Mouse (Mus musculus) kidney, embryonic 15.5 days (tissue): Measurements from ENCODE around the gene Olfr54. TPM values are rescaled to one million over a fixed set of nuclear protein-coding genes. Genes with fewer than 3 reads are reported as not detected.
"Not testable (repeated sequence)": the region's sequence is repeated elsewhere in the genome, so short reads cannot be mapped to it uniquely, and the experiment has no call there.

Source experiments
- ATAC-seq: fragments of 200-750 bp; cut with Nextera tagmentation; replicated peaks from 2 replicates; pipeline ENCODE4 v1.8.0; 2017; ENCODE audit warnings: moderate TSS enrichment; ENCODE audit not compliant: low FRiP score
- H3K27ac ChIP-seq: fragments of 300-500 bp; sonication (generic); 2 replicates; pipeline ENCODE4 v1.5.1; 2015; ENCODE audit warnings: mild to moderate bottlenecking, inconsistent platforms
- H3K27me3 ChIP-seq: fragments of 300-500 bp; sonication (generic); 2 replicates; pipeline ENCODE4 v1.6.1; 2015; ENCODE audit warnings: inconsistent platforms
- H3K36me3 ChIP-seq: fragments of 300-500 bp; sonication (generic); 2 replicates; pipeline ENCODE4 v1.6.1; 2015; ENCODE audit warnings: inconsistent platforms
- H3K4me1 ChIP-seq: fragments of 300-500 bp; sonication (generic); 2 replicates; pipeline ENCODE4 v1.6.1; 2015; ENCODE audit warnings: inconsistent platforms
- H3K4me2 ChIP-seq: fragments of 300-500 bp; sonication (generic); 2 replicates; pipeline ENCODE4 v1.6.1; 2015; ENCODE audit warnings: moderate library complexity, mild to moderate bottlenecking, inconsistent platforms
- H3K4me3 ChIP-seq: fragments of 300-500 bp; sonication (generic); replicated peaks from 2 replicates; pipeline ENCODE4 v1.5.1; 2015; ENCODE audit warnings: mild to moderate bottlenecking, inconsistent platforms
- H3K9ac ChIP-seq: fragments of 300-500 bp; sonication (generic); 2 replicates; pipeline ENCODE4 v1.6.1; 2015; ENCODE audit warnings: mild to moderate bottlenecking, inconsistent platforms
- H3K9me3 ChIP-seq: fragments of 300-500 bp; sonication (generic); replicated peaks from 2 replicates; pipeline ENCODE4 v1.6.1; 2016; ENCODE audit warnings: inconsistent platforms
- WGBS: fragments of 180-500 bp; shearing (Covaris S2); methylation state at CpG from one replicate; pipeline ENCODE4 v1.1.7; 2015; ENCODE audit warnings: mixed read lengths; 5-methylcytosine and 5-hydroxymethylcytosine counted together
- polyA plus RNA-seq: library from polyadenylated mRNA; unstranded; fragments of >200 nt; fragmentation: Nextera tagmentation; extraction: Ambion mirVana; gene quantifications from 2 replicates; pipeline ENCODE4 v1.2.1, GENCODE M21; 2015

The Olfr54 gene
- polyA plus RNA-seq, 1 experiment from 2014 or later: not detected

DNA sequence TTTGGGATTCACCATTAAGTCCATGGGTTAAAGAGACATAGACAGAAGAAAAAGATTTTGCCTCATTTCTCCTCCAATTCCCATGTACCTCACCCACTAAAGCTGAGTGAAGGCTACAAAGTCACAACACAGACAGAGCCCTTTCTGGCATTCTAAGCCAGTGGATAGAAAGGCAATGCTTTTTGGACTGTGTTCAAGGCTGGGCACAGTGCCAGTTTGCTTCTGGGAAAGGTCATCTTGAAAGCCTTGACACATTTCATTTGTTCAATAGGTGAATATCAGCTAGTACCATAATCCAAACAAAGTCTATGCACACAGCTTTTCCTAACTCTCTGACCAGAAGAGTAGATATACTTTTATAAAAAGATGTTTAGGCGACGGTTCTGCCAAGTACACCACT is 21.9 kb downstream of the Olfr54 start:
- no peaks in the 10 kb centered on the region for H3K27me3 ChIP-seq

DNA sequence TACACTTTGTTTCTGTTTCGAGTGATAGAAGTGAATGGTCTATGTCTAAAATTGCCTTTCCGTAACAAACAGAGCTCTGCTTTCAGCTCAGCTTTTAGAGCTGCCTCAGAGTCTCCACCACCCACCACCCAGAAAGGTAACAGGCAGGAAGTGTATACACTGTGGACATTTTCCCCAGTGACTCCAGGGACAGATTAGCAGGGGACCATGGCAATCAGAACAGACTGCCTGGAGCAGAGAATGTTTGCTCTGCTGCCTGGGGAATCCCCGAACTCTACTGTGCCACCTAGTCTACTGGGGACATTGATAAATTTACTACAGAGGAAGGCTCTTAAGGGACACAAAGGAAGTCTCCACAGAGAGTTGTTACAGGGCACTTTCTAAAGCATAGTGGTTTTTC is 30.7 kb downstream of the Olfr54 start:
- WGBS: 72% methylated on average over 3 of the region's 3 CpGs
- H3K4me3 ChIP-seq, H3K9ac ChIP-seq, H3K4me1 ChIP-seq, H3K9me3 ChIP-seq, H3K4me2 ChIP-seq, H3K36me3 ChIP-seq, H3K27ac ChIP-seq, ATAC-seq, H3K27me3 ChIP-seq: not testable (repeated sequence)

More for the DNA sequence above, 21.9 kb downstream of the Olfr54 start:
- H3K27ac ChIP-seq: no peak overlapping the region
- 89% methylated on average over 2 of the region's 2 CpGs for WGBS
- no peaks in the 10 kb centered on the region for H3K36me3 ChIP-seq
- H3K9ac ChIP-seq: no peak overlapping the region
- H3K4me2 ChIP-seq: no peak overlapping the region
- no peak for ATAC-seq
- H3K4me3 ChIP-seq: no peak overlapping the region
- no peaks in the 10 kb centered on the region for H3K4me1 ChIP-seq
- H3K9me3 ChIP-seq: no peaks in the 10 kb centered on the region

DNA sequence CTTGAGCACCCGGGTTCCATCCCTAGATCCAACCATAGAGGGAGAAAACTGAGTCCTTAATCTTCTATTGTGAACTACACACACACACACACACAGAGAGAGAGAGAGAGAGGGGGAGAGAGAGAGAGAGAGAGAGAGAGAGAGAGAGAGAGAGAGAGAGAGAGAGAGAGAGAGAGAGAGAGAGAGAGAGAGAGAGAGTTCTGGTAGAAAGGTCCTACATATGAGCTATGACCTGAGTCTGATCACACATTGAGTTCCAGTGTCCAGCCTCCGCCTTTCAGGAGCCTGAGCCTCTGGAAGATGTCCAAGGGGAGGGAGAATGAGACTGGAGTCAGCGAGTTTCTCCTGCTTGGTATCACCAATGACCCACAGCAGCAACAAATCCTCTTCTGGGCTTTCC is 33.8 kb downstream of the Olfr54 start, which contains the start of gene Olfr1375:
Olfr1375 (plus strand) TSS at position 301 of the 400 bp plus-strand sequence.
- not testable (repeated sequence) for ATAC-seq, H3K36me3 ChIP-seq, H3K4me3 ChIP-seq, H3K9me3 ChIP-seq, H3K27me3 ChIP-seq, H3K9ac ChIP-seq, H3K4me1 ChIP-seq, H3K4me2 ChIP-seq, H3K27ac ChIP-seq
- WGBS: 69% methylated on average over 3 of the region's 3 CpGs

DNA sequence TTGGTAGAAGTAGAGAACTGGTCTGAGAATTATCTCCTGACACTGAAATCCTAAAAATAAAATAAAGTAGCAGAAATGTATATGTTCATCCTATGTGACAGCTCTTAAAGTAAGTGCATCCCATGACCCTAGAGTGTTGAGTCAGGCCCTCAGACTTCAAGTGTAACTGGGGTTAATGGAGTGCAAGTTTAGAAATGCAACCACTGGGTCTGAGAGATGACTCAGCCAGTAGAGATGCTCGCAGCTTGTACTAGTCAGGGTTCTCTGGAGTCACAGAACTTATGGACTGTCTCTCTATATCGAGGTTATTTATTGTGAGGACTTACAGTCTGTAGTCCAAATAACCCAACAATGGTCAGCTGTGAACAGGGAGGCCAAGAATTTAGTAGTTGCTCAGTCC is 37.6 kb downstream of the Olfr54 start:
- no peak for ATAC-seq
- no peak overlapping the region for H3K4me2 ChIP-seq
- 55% methylated on average over 2 of the region's 2 CpGs for WGBS
- H3K36me3 ChIP-seq: no peaks in the 10 kb centered on the region
- no peak overlapping the region for H3K4me3 ChIP-seq
- H3K9me3 ChIP-seq: no peaks in the 10 kb centered on the region
- no peaks in the 10 kb centered on the region for H3K4me1 ChIP-seq
- no peaks in the 10 kb centered on the region for H3K27me3 ChIP-seq
- no peak overlapping the region for H3K9ac ChIP-seq
- no peak overlapping the region for H3K27ac ChIP-seq

DNA sequence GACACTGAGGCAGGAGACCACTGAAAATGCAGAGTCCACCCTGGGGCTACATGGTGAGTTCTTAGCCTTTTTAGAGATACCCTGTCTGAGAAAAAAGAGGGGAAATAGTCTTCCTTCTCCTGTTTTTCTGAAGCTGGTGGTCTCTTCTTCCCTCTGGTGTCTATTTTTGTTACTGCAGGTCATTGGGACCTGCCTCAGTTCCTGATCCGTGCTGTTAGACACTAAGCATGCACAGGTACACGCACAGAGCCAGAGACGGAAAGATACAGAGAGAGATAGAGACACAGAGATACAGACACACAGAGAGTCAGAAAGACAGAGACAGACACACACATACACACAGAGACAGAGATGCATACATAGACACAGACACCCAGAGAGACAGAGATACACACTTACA is 39.2 kb downstream of the Olfr54 start:
- no peak overlapping the region for H3K27ac ChIP-seq
- H3K9me3 ChIP-seq: no peaks in the 10 kb centered on the region
- WGBS: 47% methylated on average over 3 of the region's 3 CpGs
- H3K4me3 ChIP-seq: no peak overlapping the region
- H3K9ac ChIP-seq: no peak overlapping the region
- no peaks in the 10 kb centered on the region for H3K27me3 ChIP-seq
- H3K4me1 ChIP-seq: no peaks in the 10 kb centered on the region
- no peak for ATAC-seq
- H3K4me2 ChIP-seq: no peak overlapping the region
- H3K36me3 ChIP-seq: no peaks in the 10 kb centered on the region

DNA sequence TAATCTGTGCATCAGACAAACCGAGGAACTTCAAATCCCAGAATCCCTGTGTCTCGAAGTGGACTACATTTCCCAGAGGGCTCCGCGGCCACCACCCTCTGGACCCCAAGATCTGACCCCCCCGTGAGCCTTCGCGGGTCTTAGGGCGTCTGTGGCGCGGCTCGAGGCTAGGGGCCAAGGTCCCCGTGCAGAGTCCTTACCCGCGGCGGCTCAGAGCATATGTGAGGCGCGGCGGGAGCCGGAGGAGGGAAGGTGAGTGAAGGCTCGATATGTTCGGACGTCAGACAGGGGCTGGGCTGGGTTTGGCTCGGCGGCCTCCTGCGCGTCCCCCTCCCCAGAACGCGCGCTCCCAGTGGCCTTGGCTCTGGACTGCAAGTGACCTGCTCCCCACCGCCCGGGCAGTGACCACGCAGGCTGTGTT is 45.1 kb downstream of the Olfr54 start, which contains the start of gene Zfp354a:
Zfp354a (plus strand) TSS at position 107 of the 421 bp plus-strand sequence.
- Histone ChIP-seq H3K27ac (peak within 1 kb of the TSS; percentile 59; the same call in 1 of the 2 replicates), H3K27me3 (no peaks in the 10 kb centered on the region), H3K4me2 (peak within 1 kb of the TSS; percentile 83), H3K4me1 (peaks cover 8% of the 10 kb centered on the region), H3K9ac (peak within 1 kb of the TSS; percentile 61), H3K36me3 (peaks cover 28% of the 10 kb centered on the region), H3K4me3 (peak within 1 kb of the TSS; percentile 67), H3K9me3 (no peaks in the 10 kb centered on the region)
- 0% methylated on average over 32 of the region's 32 CpGs for WGBS
- ATAC-seq: peak; percentile 96

DNA sequence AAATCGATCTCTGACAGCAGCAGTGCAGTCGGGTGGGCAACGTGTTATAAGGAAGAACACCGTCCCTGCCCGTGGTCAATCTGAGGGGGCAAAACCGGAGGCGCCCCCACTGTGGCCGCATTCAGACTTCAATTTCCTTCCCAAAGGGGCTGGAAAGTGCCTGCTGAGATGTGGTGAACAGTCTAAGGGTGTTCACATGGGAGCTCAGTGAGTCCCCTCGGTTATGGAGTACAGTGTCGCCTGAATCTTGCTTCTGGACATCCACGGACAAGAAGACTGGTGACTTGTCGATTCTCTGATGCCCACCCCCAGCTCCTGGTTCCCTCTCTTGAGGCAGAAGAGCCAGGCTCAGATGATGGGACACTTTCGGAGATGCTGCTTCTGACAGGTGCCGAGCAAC is 45.6 kb downstream of the Olfr54 start:
- Histone ChIP-seq H3K27ac (peak overlapping the region; percentile 59; the same call in 1 of the 2 replicates), H3K4me1 (peaks cover 8% of the 10 kb centered on the region), H3K9me3 (no peaks in the 10 kb centered on the region), H3K27me3 (no peaks in the 10 kb centered on the region), H3K9ac (peak overlapping the region; percentile 61), H3K4me2 (peak overlapping the region; percentile 83), H3K36me3 (peaks cover 33% of the 10 kb centered on the region), H3K4me3 (peak overlapping the region; percentile 67)
- 15% methylated on average over 14 of the region's 14 CpGs for WGBS
- no peak; the same call in 1 of the 2 replicates for ATAC-seq

DNA sequence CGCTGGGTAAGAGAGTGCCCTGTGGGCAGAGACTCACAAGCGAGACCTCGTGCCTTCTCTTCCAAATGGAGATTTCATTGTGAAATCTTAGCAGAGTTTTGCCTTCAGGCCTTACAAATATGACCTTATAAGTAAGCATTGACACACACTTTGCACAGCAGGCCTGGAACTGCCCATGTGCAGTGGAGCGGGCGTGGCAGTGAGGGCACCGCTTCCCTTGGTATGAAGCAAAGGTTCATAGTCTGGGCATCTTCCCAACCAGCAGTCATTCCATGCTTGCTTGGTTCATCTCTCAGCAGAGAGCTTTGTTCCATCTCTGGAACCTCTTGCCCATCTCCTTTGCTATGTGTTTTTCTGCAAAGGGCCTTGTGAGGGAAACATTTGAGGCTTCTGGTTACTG is 46.9 kb downstream of the Olfr54 start:
- Histone ChIP-seq H3K4me1 (peaks cover 8% of the 10 kb centered on the region), H3K9me3 (no peaks in the 10 kb centered on the region)

DNA sequence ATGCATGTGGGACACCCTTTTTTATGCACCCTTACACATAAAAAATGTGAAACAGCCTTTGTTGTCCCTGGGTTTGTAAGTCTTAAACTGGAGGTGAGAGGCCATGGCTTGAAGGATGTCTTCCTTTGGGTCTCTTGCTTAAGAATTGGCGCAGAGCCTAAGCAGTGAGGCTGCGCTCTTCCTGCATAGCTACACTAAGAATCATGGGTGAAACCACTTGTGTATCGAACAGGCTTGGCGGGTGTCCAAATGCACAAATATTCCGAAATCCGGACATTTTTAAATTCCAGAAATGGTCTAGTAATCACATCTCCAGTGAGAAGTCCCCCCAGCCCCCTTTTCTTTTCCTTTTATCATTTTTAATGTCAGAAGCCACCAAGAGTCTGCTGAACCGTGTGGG is 49.2 kb downstream of the Olfr54 start:
- peaks cover 8% of the 10 kb centered on the region for H3K4me1 ChIP-seq
- ATAC-seq: no peak
- no peaks in the 10 kb centered on the region for H3K27me3 ChIP-seq
- H3K27ac ChIP-seq: no peak overlapping the region
- 68% methylated on average over 7 of the region's 7 CpGs for WGBS
- no peak overlapping the region for H3K4me2 ChIP-seq
- no peaks in the 10 kb centered on the region for H3K9me3 ChIP-seq
- H3K4me3 ChIP-seq: no peak overlapping the region
- no peak overlapping the region for H3K9ac ChIP-seq
- peaks cover 67% of the 10 kb centered on the region for H3K36me3 ChIP-seq

More for the DNA sequence above, 46.9 kb downstream of the Olfr54 start:
- WGBS: 95% methylated on average over 6 of the region's 6 CpGs
- H3K9ac ChIP-seq: no peak overlapping the region
- H3K36me3 ChIP-seq: peaks cover 44% of the 10 kb centered on the region
- ATAC-seq: no peak
- no peak overlapping the region for H3K27ac ChIP-seq
- H3K27me3 ChIP-seq: no peaks in the 10 kb centered on the region
- H3K4me2 ChIP-seq: no peak overlapping the region
- no peak overlapping the region for H3K4me3 ChIP-seq

DNA sequence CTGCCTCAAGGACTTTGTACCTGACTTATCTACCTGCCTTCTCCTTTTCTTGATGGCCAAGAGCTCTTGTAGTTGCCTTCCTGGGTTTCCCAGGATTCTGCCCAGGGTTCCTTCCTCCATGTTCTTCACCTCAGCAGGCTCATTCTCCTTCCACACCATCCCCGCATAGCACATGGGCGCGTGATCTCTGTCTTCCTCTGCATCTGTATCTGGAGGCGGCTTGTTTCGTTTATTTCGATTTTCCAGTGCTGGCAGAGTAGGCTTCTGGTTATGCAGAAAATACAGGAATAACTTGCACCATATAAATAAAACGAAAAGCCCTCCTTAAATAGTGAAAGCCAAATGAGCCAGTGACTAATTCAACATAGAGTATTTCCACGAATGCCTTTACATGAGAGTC is 49.8 kb downstream of the Olfr54 start:
- H3K4me1 ChIP-seq: peaks cover 8% of the 10 kb centered on the region
- peaks cover 72% of the 10 kb centered on the region for H3K36me3 ChIP-seq
- H3K9ac ChIP-seq: no peak overlapping the region
- H3K4me3 ChIP-seq: no peak overlapping the region
- H3K9me3 ChIP-seq: no peaks in the 10 kb centered on the region
- no peak for ATAC-seq
- no peak overlapping the region for H3K4me2 ChIP-seq
- no peaks in the 10 kb centered on the region for H3K27me3 ChIP-seq
- WGBS: 96% methylated on average over 8 of the region's 8 CpGs
- no peak overlapping the region for H3K27ac ChIP-seq

Other genes starting within 250 kb of the Olfr54 start
- gene Zfp354c, start 186.5 kb upstream of the Olfr54 start, polyA plus RNA-seq: 29.3 and 31.3 TPM in 2 replicates
- gene Zfp879, start 172.7 kb upstream of the Olfr54 start, polyA plus RNA-seq: 0.76 and 0.91 TPM in 2 replicates
- not detected in 2 replicates for gene Grm6, start 163.6 kb upstream of the Olfr54 start, polyA plus RNA-seq
- gene Zfp454, start 126.6 kb upstream of the Olfr54 start, polyA plus RNA-seq: 8.5 and 9.6 TPM in 2 replicates
- 13.9 and 14.5 TPM in 2 replicates for gene Zfp2, start 98.1 kb upstream of the Olfr54 start, polyA plus RNA-seq
- 1.5 and 1.6 TPM in 2 replicates for gene Zfp354b, start 82.6 kb upstream of the Olfr54 start, polyA plus RNA-seq
- not detected in 2 replicates for gene 4933414I15Rik, start 70.5 kb upstream of the Olfr54 start, polyA plus RNA-seq
- gene Prop1, start 60.5 kb upstream of the Olfr54 start, polyA plus RNA-seq: not detected in 2 replicates
- gene Olfr1378, start 47.7 kb upstream of the Olfr54 start, polyA plus RNA-seq: not detected in 2 replicates
- not detected in 2 replicates for gene Olfr1377, start 32.3 kb upstream of the Olfr54 start, polyA plus RNA-seq
- not detected in 2 replicates for gene Olfr51, start 10.6 kb upstream of the Olfr54 start, polyA plus RNA-seq
- not detected in 2 replicates for gene Olfr1375, start 33.9 kb downstream of the Olfr54 start, polyA plus RNA-seq
- gene Zfp354a, start 45.0 kb downstream of the Olfr54 start, polyA plus RNA-seq: 9.7 and 12.7 TPM in 2 replicates
- gene Gm12569, start 206.2 kb downstream of the Olfr54 start, polyA plus RNA-seq: not detected in 2 replicates
- gene Clk4, start 247.5 kb downstream of the Olfr54 start, polyA plus RNA-seq: 110 and 121 TPM in 2 replicates
- gene BC049762, start 248.8 kb downstream of the Olfr54 start, polyA plus RNA-seq: 0.84 and 1.4 TPM in 2 replicates